Mouse (Mus musculus) kidney, postnatal 0 days (tissue): Measurements from ENCODE around the gene Armc8. TPM values are rescaled to one million over a fixed set of nuclear protein-coding genes. Genes with fewer than 3 reads are reported as not detected.

Experiments
- ATAC-seq: fragments of 200-750 bp; cut with Nextera tagmentation; replicated peaks from 2 replicates; pipeline ENCODE4 v1.8.0; 2017; ENCODE audit warnings: low read depth, moderate number of reproducible peaks, moderate TSS enrichment, moderate library complexity; ENCODE audit not compliant: low FRiP score
- DNase-seq: peaks from one replicate; pipeline ENCODE4 v3.0.0-alpha.2; 2016; ENCODE audit warnings: low spot score
- H3K27ac ChIP-seq: fragments of 300-500 bp; sonication (generic); 2 replicates; pipeline ENCODE4 v1.5.1; 2014; ENCODE audit warnings: mild to moderate bottlenecking
- H3K27me3 ChIP-seq: fragments of 300-500 bp; sonication (generic); 2 replicates; pipeline ENCODE4 v1.6.1; 2014; ENCODE audit warnings: low read length, mixed read lengths; ENCODE audit not compliant: insufficient read depth
- H3K36me3 ChIP-seq: fragments of 300-500 bp; sonication (generic); 2 replicates; pipeline ENCODE4 v1.6.1; 2014; ENCODE audit warnings: low read length, mixed read lengths; ENCODE audit not compliant: insufficient read depth
- H3K4me1 ChIP-seq: fragments of 300-500 bp; sonication (generic); replicated peaks from 2 replicates; pipeline ENCODE4 v1.6.1; 2014; ENCODE audit warnings: antibody characterized with exemption, low read length, mixed read lengths; ENCODE audit not compliant: insufficient read depth
- H3K4me2 ChIP-seq: fragments of 300-500 bp; sonication (generic); 2 replicates; pipeline ENCODE4 v1.6.1; 2014; ENCODE audit warnings: mild to moderate bottlenecking, low read length, moderate library complexity, mixed read lengths
- H3K4me3 ChIP-seq: fragments of 300-500 bp; sonication (generic); replicated peaks from 2 replicates; pipeline ENCODE4 v1.5.1; 2014; ENCODE audit warnings: low read depth, low read length
- H3K9ac ChIP-seq: fragments of 300-500 bp; sonication (generic); 2 replicates; pipeline ENCODE4 v1.6.1; 2014; ENCODE audit warnings: low read depth, low read length
- H3K9me3 ChIP-seq: fragments of 300-500 bp; sonication (generic); replicated peaks from 2 replicates; pipeline ENCODE4 v1.6.1; 2016; ENCODE audit warnings: low read length, inconsistent platforms, mixed read lengths
- CTCF ChIP-seq: IDR thresholded peaks from 2 replicates; pipeline ENCODE4 v1.5.1; 2016; ENCODE audit warnings: antibody characterized with exemption, low read depth, mild to moderate bottlenecking, moderate library complexity
- WGBS: fragments of 180-500 bp; shearing (Covaris S2); extraction: QIAGEN DNeasy Blood & Tissue Kit; methylation state at CpG from one replicate; pipeline ENCODE4 v1.1.7; 2014; 5-methylcytosine and 5-hydroxymethylcytosine counted together
- polyA plus RNA-seq: library from polyadenylated mRNA; unstranded; fragments of >200 nt; fragmentation: Nextera tagmentation; extraction: Ambion mirVana; gene quantifications from 2 replicates; pipeline ENCODE4 v1.2.1, GENCODE M21; 2015

The Armc8 gene
- polyA plus RNA-seq, 1 experiment from 2014 or later: 15.8 TPM

DNA sequence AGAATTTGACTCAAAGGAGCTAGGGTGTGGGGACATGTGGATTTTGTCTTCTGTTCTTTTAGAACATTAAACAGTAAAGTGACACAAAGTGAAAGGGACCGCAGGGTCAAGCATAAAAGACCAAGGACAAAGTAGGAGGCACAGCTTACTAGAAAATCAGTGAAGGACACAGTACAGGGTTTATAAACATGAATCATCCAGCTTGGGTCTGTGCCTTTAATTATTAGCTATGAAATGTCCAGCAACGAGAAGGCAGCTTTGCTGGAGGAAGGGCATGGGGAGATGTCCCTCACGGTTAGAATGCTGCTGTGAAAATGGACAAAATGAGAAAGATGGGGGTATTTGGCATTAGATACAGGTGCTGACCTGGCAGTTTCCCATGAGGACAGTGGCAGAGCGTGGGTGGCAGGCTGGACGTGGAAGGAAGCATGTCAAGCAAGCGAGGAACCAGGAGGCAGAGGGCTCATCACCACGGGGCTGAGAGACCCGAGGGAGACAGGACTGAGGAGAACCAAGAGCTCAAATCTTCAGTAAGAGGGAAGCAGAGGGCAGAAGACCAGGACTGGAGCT is 81.5 kb downstream of the Armc8 start:
- Histone ChIP-seq H3K4me1 (no peaks in the 10 kb centered on the region), H3K9ac (no peak overlapping the region), H3K4me2 (no peak overlapping the region), H3K27ac (no peak overlapping the region), H3K36me3 (peaks cover 28% of the 10 kb centered on the region), H3K4me3 (no peak overlapping the region), H3K27me3 (no peaks in the 10 kb centered on the region), H3K9me3 (no peaks in the 10 kb centered on the region)
- no peak for ATAC-seq
- no peak for TF ChIP-seq CTCF
- DNase-seq: no peak
- WGBS: 79% methylated on average over 8 of the region's 8 CpGs

DNA sequence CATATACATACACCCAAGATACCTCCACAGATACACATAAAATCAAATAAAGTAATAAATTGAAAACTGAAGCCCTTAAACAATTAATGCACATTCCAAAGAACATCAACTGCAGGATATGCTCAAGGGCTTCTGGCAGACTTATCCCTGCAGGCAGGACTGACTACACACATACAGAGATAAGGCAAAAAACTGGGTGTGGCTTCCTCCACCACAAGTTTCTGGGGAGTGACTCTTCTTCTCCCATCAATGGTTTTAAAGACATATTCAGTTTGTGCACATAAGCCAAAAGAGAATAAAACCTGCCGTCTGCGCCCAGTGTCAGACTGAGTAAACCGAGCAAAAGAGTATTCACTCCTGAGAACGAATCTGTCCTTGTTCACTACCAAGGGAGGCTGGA is 83.6 kb downstream of the Armc8 start:
- Histone ChIP-seq H3K4me2 (no peak overlapping the region), H3K9ac (no peak overlapping the region), H3K4me1 (no peaks in the 10 kb centered on the region), H3K36me3 (peaks cover 28% of the 10 kb centered on the region), H3K4me3 (no peak overlapping the region), H3K27me3 (no peaks in the 10 kb centered on the region), H3K27ac (no peak overlapping the region), H3K9me3 (no peaks in the 10 kb centered on the region)
- DNase-seq: no peak
- no peak for ATAC-seq
- WGBS: 97% methylated on average over 4 of the region's 4 CpGs
- no peak for TF ChIP-seq CTCF

DNA sequence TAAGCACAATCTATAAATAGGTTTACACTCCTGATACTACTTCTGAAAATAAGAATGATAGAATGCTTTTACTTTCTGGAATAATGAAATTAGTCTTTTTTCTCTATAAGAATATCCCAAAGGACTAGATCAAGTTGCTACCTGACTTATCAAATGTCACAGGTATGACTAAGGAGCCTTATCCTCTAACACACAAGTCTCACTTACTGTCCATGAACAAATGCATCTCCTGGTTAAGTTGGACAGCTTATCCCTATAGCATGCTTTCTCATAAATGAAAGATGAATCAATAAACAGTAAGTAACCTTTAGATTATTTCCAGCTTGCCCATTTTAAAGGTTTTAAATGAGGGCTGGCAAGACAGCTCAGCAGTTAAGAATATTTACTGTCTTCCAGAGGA is 84.1 kb downstream of the Armc8 start:
- Histone ChIP-seq H3K4me2 (no peak overlapping the region), H3K9me3 (no peaks in the 10 kb centered on the region), H3K27me3 (no peaks in the 10 kb centered on the region), H3K4me1 (no peaks in the 10 kb centered on the region), H3K27ac (no peak overlapping the region), H3K36me3 (peaks cover 23% of the 10 kb centered on the region), H3K4me3 (no peak overlapping the region), H3K9ac (no peak overlapping the region)
- DNase-seq: no peak
- no peak for ATAC-seq
- no peak for TF ChIP-seq CTCF

- DNase-seq (no peak), ATAC-seq (no peak)
- Histone ChIP-seq H3K27ac (no peak overlapping the region), H3K4me3 (no peak overlapping the region), H3K4me2 (no peak overlapping the region), H3K9ac (no peak overlapping the region), H3K4me1 (no peaks in the 10 kb centered on the region), H3K27me3 (no peaks in the 10 kb centered on the region), H3K36me3 (peaks cover 17% of the 10 kb centered on the region; the same call in 1 of the 2 replicates), H3K9me3 (no peaks in the 10 kb centered on the region)
- WGBS: 84% methylated on average over 4 of the region's 4 CpGs
- no peak for TF ChIP-seq CTCF
These were observed 85.5 kb downstream of the Armc8 start for GRCm38 (mm10) chr9:99483191-99483590.

DNA sequence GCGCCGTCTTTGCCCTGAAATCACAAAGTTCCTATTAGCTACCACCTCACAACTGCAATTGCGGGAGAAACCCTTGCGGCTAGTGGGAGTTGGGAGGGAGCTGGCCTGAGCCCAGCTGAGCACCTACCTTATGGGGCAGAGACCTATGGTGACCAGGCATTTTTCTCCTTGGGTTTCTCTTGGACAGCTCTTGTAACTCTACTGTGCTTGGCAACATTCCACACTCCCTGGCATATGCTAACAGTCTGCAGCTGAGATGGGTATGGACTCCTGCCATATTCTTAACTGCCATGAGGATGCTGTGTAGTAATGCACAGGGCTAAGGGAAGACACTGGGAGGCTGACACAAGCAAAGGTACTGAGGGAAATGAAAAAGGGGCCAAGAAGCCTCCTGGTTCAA is 87.9 kb downstream of the Armc8 start:
- TF ChIP-seq CTCF: no peak
- H3K27me3 ChIP-seq: no peaks in the 10 kb centered on the region
- H3K4me1 ChIP-seq: no peaks in the 10 kb centered on the region
- no peak overlapping the region for H3K9ac ChIP-seq
- no peak overlapping the region for H3K4me2 ChIP-seq
- no peak overlapping the region for H3K4me3 ChIP-seq
- no peak overlapping the region for H3K27ac ChIP-seq
- ATAC-seq: no peak
- WGBS: 92% methylated on average over 4 of the region's 4 CpGs
- no peak for DNase-seq
- H3K9me3 ChIP-seq: no peaks in the 10 kb centered on the region
- H3K36me3 ChIP-seq: peaks cover 3% of the 10 kb centered on the region; the same call in 1 of the 2 replicates

DNA sequence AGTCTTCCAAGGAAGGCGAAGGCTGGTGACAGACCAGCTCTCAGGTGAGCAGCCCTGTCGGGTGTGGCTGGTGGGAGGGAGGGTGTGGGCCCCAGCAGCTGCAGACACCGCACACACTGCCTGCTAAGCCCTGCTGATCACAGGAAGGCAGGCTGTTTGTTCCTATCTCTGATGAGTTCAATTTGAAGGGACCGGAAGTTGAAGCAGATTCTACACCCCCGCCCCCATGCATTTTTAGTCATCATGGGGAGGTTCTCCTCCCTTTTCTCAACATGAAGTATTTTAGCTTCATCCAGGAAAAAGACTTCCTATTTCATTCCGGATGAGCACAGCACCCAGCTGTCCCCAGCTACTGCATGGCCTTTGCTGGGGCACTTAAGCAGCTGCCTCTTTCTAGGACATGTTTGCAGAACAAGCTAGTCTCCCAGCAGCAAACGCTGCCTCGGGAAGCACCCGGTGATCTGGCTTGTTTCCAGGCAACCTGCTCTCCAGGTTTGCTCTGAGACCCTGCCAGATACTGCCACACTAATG is 89.5 kb downstream of the Armc8 start:
- Histone ChIP-seq H3K4me3 (no peak overlapping the region), H3K27me3 (no peaks in the 10 kb centered on the region), H3K9ac (no peak overlapping the region), H3K4me2 (no peak overlapping the region), H3K9me3 (no peaks in the 10 kb centered on the region), H3K27ac (no peak overlapping the region), H3K36me3 (peaks cover 3% of the 10 kb centered on the region), H3K4me1 (no peaks in the 10 kb centered on the region)
- no peak for ATAC-seq
- no peak for DNase-seq
- 59% methylated on average over 9 of the region's 9 CpGs for WGBS
- no peak for TF ChIP-seq CTCF

- Histone ChIP-seq H3K36me3 (peaks cover 3% of the 10 kb centered on the region), H3K9ac (no peak overlapping the region)
- ATAC-seq: no peak
These were observed 97.4 kb downstream of the Armc8 start for GRCm38 (mm10) chr9:99471334-99471733.

More at GRCm38 (mm10) chr9:99471334-99471733, 97.4 kb downstream of the Armc8 start:
- no peaks in the 10 kb centered on the region for H3K4me1 ChIP-seq
- no peak overlapping the region for H3K27ac ChIP-seq
- no peaks in the 10 kb centered on the region for H3K27me3 ChIP-seq
- TF ChIP-seq CTCF: no peak
- no peak for DNase-seq
- WGBS: 51% methylated on average over 7 of the region's 7 CpGs
- no peak overlapping the region for H3K4me2 ChIP-seq
- no peaks in the 10 kb centered on the region for H3K9me3 ChIP-seq
- no peak overlapping the region for H3K4me3 ChIP-seq
